Mouse (Mus musculus): ENCODE measurements at regions not wholly inside any gene's neighbourhood (a gene's known extent, or its start where the extent isn't known, plus 50 kb on each side); places are given as distances from the start of the nearest gene placed in this dataset.

GRCm38 (mm10) chr1:195312426-195312825 lies 135.9 kb upstream of the Cr2 start:
- ATAC-seq (replicated peaks; ENCODE audit: low FRiP score, poor library complexity, severe bottlenecking), result no peak

- ATAC-seq (replicated peaks; ENCODE audit: low FRiP score, poor library complexity, severe bottlenecking), result no peak
These were observed 108.6 kb upstream of the Cr2 start for GRCm38 (mm10) chr1:195285076-195285475.

GRCm38 (mm10) chr1:195241496-195241895 lies 65.0 kb upstream of the Cr2 start:
- no peak for ATAC-seq (replicated peaks; ENCODE audit: low FRiP score, poor library complexity, severe bottlenecking)

- peak; percentile 82 for ATAC-seq (replicated peaks; ENCODE audit: low FRiP score, poor library complexity, severe bottlenecking)
These were observed 56.1 kb upstream of the Cr2 start for GRCm38 (mm10) chr1:195232658-195233057.

- ATAC-seq (replicated peaks; ENCODE audit: low FRiP score, poor library complexity, severe bottlenecking), result no peak
These were observed 50.5 kb upstream of the Cr2 start for GRCm38 (mm10) chr1:195227007-195227406.
